Mouse (Mus musculus): ENCODE data around the gene C9orf72. TPM values are rescaled to one million over a fixed set of nuclear protein-coding genes. Genes with fewer than 3 reads are reported as not detected.

The C9orf72 gene
- total RNA-seq, 2 experiments from 2014 or later: 25.9 to 27.5 TPM

DNA sequence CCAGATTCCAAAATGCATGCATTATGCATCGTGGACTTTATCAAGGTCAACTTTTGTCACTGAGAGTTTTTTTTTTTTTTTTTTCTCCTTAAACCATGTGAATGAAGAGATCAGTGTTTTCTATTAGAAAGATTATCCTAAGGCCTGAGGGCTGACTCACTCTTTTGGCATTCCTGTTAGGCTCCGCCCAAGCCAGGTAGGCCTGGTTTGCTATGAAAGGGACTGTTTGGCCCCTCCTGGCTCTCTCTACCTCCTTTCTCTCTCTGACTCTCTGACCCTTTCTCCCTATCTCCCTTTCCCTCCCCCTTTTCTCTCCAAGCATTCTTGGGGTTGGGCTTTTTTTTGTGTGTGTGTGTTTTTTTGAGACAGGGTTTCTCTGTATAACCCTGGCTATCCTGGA, 50.4 kb downstream of the C9orf72 start:
- no peak for DNase-seq

DNA sequence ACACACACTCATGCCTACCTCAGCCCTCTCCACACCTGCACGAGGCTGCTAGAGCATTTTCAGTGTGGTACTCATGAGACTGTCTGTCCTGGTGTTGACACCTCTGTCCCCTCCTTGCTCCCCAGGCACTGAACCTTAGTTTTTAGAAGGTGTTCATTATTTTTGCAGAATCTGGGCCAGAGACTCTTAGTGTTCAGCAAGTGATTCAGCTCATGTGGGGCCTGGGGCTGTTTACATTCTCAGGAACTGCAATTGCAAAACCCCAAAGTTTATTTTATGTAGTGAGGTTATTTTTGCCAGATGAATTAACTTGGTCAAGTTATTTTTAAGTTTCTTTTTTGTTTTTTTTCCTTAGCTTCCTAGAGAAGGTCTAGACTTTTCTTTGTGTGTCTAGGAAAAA, 52.4 kb downstream of the C9orf72 start:
- DNase-seq: no peak

DNA sequence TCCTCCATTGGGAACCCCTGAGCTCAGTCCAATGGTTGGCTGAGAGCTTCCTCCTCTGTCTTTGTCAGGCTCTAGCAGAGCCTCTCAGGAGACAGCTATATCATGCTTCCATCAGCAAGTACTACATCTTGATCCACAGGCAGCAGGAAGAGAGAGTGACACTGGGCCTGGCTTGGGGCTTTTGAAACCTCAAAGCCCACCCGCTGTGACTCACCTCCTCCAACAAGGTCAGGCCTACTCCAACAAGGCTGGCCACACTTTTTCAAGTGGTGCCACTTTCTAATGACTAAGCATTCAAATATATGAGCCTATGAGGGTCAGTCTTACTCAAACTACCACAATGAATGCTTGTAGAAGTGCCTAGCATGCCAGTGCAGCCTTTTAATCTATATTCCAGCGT, 53.5 kb downstream of the C9orf72 start:
- no peak for DNase-seq

- no peak for DNase-seq
These were observed 56.3 kb downstream of the C9orf72 start for GRCm38 (mm10) chr4:35169571-35170125.

DNA sequence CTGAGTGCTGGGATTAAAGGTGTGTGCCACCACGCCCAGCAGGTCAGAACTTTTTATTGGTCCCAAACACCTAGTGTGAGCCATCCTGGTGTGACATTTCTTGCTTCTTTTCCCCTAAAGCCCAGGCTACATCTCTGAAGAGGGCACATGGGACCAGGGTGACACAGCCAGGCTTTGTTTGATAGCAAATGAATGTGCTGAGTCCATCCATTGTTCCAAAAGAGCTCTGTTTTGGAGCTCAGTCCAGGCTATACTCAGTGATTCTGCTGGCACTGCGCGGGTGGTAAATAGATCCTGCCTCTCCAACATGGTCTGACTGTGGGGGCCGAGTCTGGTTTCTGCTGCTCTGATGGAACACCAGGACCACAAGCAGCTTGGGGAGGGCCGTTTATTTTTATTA, 58.1 kb downstream of the C9orf72 start:
- DNase-seq: no peak

- no peak for DNase-seq
These were observed 60.0 kb downstream of the C9orf72 start for GRCm38 (mm10) chr4:35165947-35166346.

DNA sequence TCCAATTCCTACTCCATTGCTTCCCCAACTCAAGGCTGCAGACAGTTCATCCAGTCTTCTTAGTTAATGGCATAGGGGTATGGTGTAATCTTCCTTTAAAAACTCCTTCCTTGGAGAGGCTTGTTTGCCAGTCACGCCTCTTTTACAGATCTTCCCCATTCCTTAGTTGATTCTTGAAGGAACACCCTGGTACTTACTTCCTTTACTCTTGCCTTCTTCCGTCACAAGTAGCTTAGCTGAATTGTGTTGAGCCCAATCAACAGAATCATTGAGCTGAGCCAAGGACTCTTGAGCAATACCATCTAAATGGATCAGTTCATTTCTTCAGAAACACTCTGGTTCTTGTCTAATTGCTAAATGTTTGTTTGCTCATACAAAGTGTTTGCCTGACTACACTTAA, 60.7 kb downstream of the C9orf72 start:
- no peak for DNase-seq

- DNase-seq: no peak
These were observed 68.2 kb downstream of the C9orf72 start for GRCm38 (mm10) chr4:35157815-35158214.

- peak; percentile 80 to 85 for DNase-seq
These were observed 69.0 kb downstream of the C9orf72 start, which contains the start of gene Mob3b for GRCm38 (mm10) chr4:35156751-35157611. TSS of gene Mob3b (minus strand) at chr4:35157484.

- DNase-seq: peak; percentile 8 to 40
These were observed 69.8 kb downstream of the C9orf72 start for GRCm38 (mm10) chr4:35156149-35156611.

GRCm38 (mm10) chr4:35155132-35155922, 70.6 kb downstream of the C9orf72 start:
- no peak for DNase-seq

- no peak for DNase-seq
These were observed 71.9 kb downstream of the C9orf72 start for GRCm38 (mm10) chr4:35154051-35154450.

- no peak for DNase-seq
These were observed 74.2 kb downstream of the C9orf72 start, which contains the start of gene Ifnk for GRCm38 (mm10) chr4:35151756-35152155. TSS of gene Ifnk (plus strand) at chr4:35152056.

- no peak for DNase-seq
These were observed 75.3 kb downstream of the C9orf72 start for GRCm38 (mm10) chr4:35150706-35151105.

DNA sequence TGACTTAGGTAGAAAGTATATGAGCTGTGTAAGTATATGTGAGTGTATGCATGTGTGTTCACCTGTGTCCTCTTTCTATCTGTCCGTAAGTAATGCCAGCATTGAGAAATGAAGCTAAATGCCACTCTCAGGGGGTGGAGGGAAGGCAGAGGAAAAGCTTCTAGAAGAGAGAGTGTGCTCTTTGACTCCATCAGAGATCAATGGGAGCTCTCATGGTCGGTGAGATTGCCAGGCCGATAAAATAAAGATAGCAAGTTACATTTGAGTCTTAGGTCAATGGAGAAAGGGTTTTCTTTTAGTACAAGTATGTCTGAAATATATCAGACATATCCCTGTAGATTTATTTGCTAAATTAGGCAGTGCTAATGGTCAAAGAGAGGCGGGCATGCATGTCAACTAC, 77.6 kb downstream of the C9orf72 start:
- DNase-seq: no peak

DNA sequence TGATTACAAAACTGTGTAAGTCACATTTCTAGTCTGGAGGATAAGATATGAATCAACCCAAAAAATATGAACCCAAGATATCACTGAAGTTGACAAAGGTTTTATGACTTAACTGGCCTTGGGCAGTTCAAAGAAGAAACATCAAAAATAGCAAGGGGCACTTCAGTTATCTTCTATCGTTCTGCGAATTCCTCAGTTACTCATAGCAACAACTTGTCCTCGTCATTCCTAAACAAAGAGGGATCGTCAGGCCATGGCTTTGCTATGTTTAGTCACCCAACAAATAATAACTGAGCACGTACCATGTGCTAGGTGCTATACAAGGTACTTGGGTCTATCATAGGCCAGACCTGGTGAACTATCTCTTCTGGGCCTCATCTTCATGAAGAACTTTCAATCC, 79.4 kb downstream of the C9orf72 start:
- no peak for DNase-seq

DNA sequence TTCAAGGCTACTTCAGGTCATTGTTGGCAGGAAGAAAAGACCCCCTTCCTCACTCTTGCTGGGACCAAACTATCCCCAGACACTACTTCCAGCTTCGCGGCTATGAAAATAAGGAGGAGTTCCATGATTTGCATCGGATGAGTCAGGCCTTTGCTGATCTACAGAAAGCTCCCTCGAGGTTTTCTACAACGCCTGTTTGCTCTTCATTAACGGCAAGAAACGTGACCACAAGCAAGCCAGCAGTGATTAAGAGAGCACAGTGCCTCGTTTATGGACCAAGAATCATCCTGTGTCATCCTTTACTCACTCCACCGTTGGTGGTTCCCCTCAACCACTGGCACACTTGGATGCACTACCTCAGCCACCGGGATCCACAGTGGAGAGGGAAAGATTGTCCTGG, 80.2 kb downstream of the C9orf72 start:
- no peak for DNase-seq

- DNase-seq: no peak
These were observed 82.4 kb downstream of the C9orf72 start for GRCm38 (mm10) chr4:35143472-35144102.

Data from layer of hippocampus, postnatal 36 days (tissue).